Mouse (Mus musculus) erythroblast, embryonic 14.5 days (primary cell): ENCODE data around the gene Ldlrad3.

Source experiments
- GATA1 ChIP-seq: IDR thresholded peaks from 2 replicates; pipeline ENCODE4 v1.6.1; 2012; ENCODE audit warnings: low read length, inconsistent platforms, mixed read lengths
- TAL1 ChIP-seq: IDR thresholded peaks from 3 replicates; pipeline ENCODE4 v1.6.1; 2012; ENCODE audit warnings: low read length, inconsistent platforms, mixed read lengths

- no peak for TF ChIP-seq GATA1
- TF ChIP-seq TAL1, result no peak
Observed at GRCm38 (mm10) chr2:102033818-102034512, 152.2 kb downstream of the Ldlrad3 start.
